In the genomic region with DNA sequence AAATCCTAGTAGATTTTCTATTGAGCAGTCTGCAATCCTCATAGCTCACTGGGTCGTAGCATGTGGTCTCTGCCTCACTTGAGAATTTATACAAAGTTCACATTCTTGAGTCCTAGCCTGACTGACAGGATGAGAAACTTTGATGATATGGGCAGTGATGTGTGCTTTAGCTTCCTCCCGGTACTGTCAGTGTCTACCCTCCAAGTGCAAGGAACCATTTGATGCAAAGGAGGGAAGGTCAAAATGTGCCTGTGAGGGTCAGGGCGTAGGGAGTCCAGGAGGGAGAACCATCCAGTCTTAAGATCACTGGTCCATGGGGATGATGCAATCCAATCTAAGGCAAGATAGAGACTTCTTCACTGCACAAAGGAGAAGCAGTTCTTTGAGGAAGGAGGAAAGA, we compare ENCODE assay signal across 26 mouse cellular contexts.
DNase-seq lines count a peak whose midpoint lies in the region; ATAC-seq and TF ChIP-seq lines count a peak whose summit lies in the region.
"Had no signal": no experiment of that assay in that cellular context is flagged by ENCODE, and none has a peak within 500 bp of the region (broad histone marks: within the 10 kb centered on the region; RNA-seq: fewer than 3 reads in every experiment).

No protein-coding gene starts in this region.

- no peaks in the 10 kb centered on the region for H3K27me3 ChIP-seq in kidney, embryonic 14.5 days (ENCODE audit: control insufficient read depth, insufficient read depth, low read length)
- no peaks in the 10 kb centered on the region for H3K27me3 ChIP-seq in kidney, embryonic 16.5 days (ENCODE audit: insufficient read depth, low read length)
- no peaks in the 10 kb centered on the region for H3K27me3 ChIP-seq in Patski
- H3K27me3 ChIP-seq: CH12.LX; embryonic facial prominence, embryonic 13.5 days; embryonic facial prominence, embryonic 15.5 days; forebrain, embryonic 12.5 days had no signal

- H3K36me3 ChIP-seq in kidney, embryonic 14.5 days (ENCODE audit: control insufficient read depth, insufficient read depth, low read length), result no peaks in the 10 kb centered on the region
- H3K36me3 ChIP-seq in kidney, embryonic 16.5 days (ENCODE audit: insufficient read depth, low read length), result no peaks in the 10 kb centered on the region
- H3K36me3 ChIP-seq: embryonic facial prominence, embryonic 13.5 days; embryonic facial prominence, embryonic 15.5 days; forebrain, embryonic 10.5 days; forebrain, embryonic 12.5 days; G1E had no signal

- no peak for DNase-seq in kidney, postnatal 36 days
- DNase-seq in kidney, adult 18-20 months, result no peak
- no peak for DNase-seq in Patski (ENCODE audit: low read depth, low spot score)
- DNase-seq: adrenal gland, adult 2 months; adrenal gland, postnatal 10 days; adrenal gland, postnatal 25 days; B cell, adult 2 months; cerebellum, adult 11 months; cerebellum, adult 18-20 months; cerebellum, adult 8-10 months; cerebellum, adult 9-11 months; cerebellum, postnatal 14 days; cerebellum, postnatal 36 days; embryo, embryonic 11 days had no signal

- in situ Hi-C loops in Patski (cut with MboI; ENCODE audit: low pct_unique_long_range_greater_than_20kb), result no loop called here

- TF ChIP-seq CTCF in Patski (IDR thresholded peaks at IDR 0.05), result no peak

- H3K4me3 ChIP-seq in kidney, embryonic 14.5 days (ENCODE audit: low read length), result no peak overlapping the region
- H3K4me3 ChIP-seq in kidney, embryonic 16.5 days (ENCODE audit: low read length), result peak overlapping the region; percentile 8
- H3K4me3 ChIP-seq: embryonic facial prominence, embryonic 13.5 days; embryonic facial prominence, embryonic 15.5 days; erythroblast, embryonic 14.5 days; forebrain, embryonic 10.5 days; forebrain, embryonic 12.5 days had no signal

- POLR2A ChIA-PET in Patski (lab: Charles Lee), result no interaction called here

- H3K27ac ChIP-seq in kidney, embryonic 14.5 days (ENCODE audit: low read depth, low read length), result no peak overlapping the region; the same call in 1 of the 2 replicates
- no peak overlapping the region; the same call in 1 of the 2 replicates for H3K27ac ChIP-seq in kidney, embryonic 16.5 days (ENCODE audit: low read length)
- H3K27ac ChIP-seq: embryonic facial prominence, embryonic 13.5 days; embryonic facial prominence, embryonic 15.5 days; forebrain, embryonic 10.5 days; forebrain, embryonic 12.5 days had no signal

- CTCF ChIA-PET in Patski (lab: Charles Lee), result no interaction called here

- H3K9me3 ChIP-seq in kidney, embryonic 14.5 days (ENCODE audit: control insufficient read depth, low read length), result no peaks in the 10 kb centered on the region
- H3K9me3 ChIP-seq in kidney, embryonic 16.5 days (ENCODE audit: low read length), result no peaks in the 10 kb centered on the region
- H3K9me3 ChIP-seq: embryonic facial prominence, embryonic 13.5 days; embryonic facial prominence, embryonic 15.5 days; forebrain, embryonic 10.5 days; forebrain, embryonic 12.5 days; G1E had no signal

- WGBS in kidney, embryonic 14.5 days, result 53% methylated on average over 3 of the region's 3 CpGs
- 58% methylated on average over 3 of the region's 3 CpGs for WGBS in kidney, embryonic 16.5 days

- H3K4me2 ChIP-seq in kidney, embryonic 14.5 days (replicated peaks; ENCODE audit: low read depth, low read length), result no peak overlapping the region
- H3K4me2 ChIP-seq in kidney, embryonic 16.5 days (replicated peaks; ENCODE audit: low read depth, low read length), result no peak overlapping the region
- H3K4me2 ChIP-seq: embryonic facial prominence, embryonic 13.5 days; embryonic facial prominence, embryonic 15.5 days; forebrain, embryonic 12.5 days had no signal

- H3K9ac ChIP-seq in kidney, embryonic 14.5 days (ENCODE audit: low read depth, low read length), result no peak overlapping the region
- no peak overlapping the region for H3K9ac ChIP-seq in kidney, embryonic 16.5 days (replicated peaks; ENCODE audit: low read length)
- H3K9ac ChIP-seq: embryonic facial prominence, embryonic 13.5 days; embryonic facial prominence, embryonic 15.5 days; forebrain, embryonic 12.5 days had no signal

- ATAC-seq in kidney, embryonic 14.5 days (ENCODE audit: low FRiP score, low TSS enrichment), result peak; percentile 92
- peak; percentile 93 for ATAC-seq in kidney, embryonic 16.5 days (ENCODE audit: low FRiP score, low TSS enrichment)
- peak; percentile 35 for ATAC-seq in Patski
- ATAC-seq: CD4-positive, CD25-positive, alpha-beta regulatory T cell, adult 4 months; forebrain, embryonic 14.5 days; forebrain, embryonic 16.5 days had no signal

- H3K4me1 ChIP-seq in kidney, embryonic 14.5 days (ENCODE audit: control insufficient read depth, insufficient read depth, low read length), result no peaks in the 10 kb centered on the region
- H3K4me1 ChIP-seq in kidney, embryonic 16.5 days (ENCODE audit: insufficient read depth, low read length), result no peaks in the 10 kb centered on the region
- H3K4me1 ChIP-seq: embryonic facial prominence, embryonic 13.5 days; embryonic facial prominence, embryonic 15.5 days; forebrain, embryonic 10.5 days; forebrain, embryonic 12.5 days had no signal

Comparison
In these comparisons a context has a peak if more than half of its experiments do, and no peak if none do; other contexts are left out.
1. ATAC-seq: peak in every context shown above with its lines; median percentile 93 in kidney, embryonic 16.5 days; 92 in kidney, embryonic 14.5 days; 35 in Patski.